Mouse (Mus musculus): ENCODE results near the gene Tmem178. TPM values are rescaled to one million over a fixed set of nuclear protein-coding genes. Genes with fewer than 3 reads are reported as not detected.
A peak's percentile ranks its signal among the peaks of the same experiment; 100 is the strongest.

Tmem178 gene
- polyA plus RNA-seq, 1 experiment from 2014 or later = 0.66 TPM

DNA sequence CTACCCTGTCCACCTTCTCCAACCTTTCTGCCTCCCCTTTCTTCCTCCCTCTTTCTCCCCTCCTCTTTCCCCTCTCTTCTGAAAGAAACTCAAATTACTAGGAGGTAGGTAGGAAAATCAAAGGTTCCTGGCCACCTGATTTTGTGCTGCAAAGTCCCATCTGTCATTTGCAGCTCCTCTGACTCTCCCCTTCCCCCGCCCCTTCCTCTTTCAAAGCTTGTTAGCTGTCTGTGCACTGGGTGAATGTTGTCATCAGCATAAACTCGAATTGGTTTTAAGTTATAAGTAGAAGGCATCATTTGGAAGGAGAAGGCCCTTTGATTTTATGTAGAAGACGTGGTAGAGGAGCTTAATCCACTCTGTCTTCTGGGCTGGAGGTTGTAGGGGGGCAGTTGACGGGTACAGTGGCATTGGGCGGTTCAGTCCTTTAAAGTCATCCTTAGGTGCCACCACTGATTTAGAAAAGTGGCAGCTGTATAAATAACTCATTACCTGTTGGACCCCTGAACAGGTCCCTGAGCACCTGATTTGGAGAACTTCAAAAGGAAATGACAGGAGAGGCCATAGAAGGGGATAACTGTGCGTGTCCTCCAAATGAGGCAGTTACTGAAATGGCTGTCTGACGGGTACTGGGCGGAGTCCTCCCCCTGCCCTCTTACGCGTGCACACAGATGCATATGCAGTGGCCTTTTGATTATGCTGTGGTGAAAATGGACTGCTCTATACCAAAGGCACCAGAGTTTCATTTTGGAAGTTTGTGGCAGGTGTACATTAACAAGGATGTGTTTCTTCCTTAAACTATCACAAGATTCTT lies 11.8 kb downstream of the Tmem178 start:
- 72% methylated on average over 10 of the region's 10 CpGs for WGBS (ENCODE audit: missing documents)
- no peak overlapping the region for H3K27ac ChIP-seq
- H3K36me3 ChIP-seq (ENCODE audit: inconsistent target) = no peaks in the 10 kb centered on the region
- no peak overlapping the region for H3K4me3 ChIP-seq (ENCODE audit: inconsistent target)
- no peaks in the 10 kb centered on the region for H3K79me2 ChIP-seq (ENCODE audit: inconsistent target)

GRCm38 (mm10) chr17:80958332-80958731 lies 13.9 kb downstream of the Tmem178 start:
- Histone ChIP-seq H3K4me3 (ENCODE audit: inconsistent target) (no peak overlapping the region), H3K36me3 (ENCODE audit: inconsistent target) (no peaks in the 10 kb centered on the region), H3K79me2 (ENCODE audit: inconsistent target) (no peaks in the 10 kb centered on the region), H3K27ac (no peak overlapping the region)
- 92% methylated on average over 6 of the region's 6 CpGs for WGBS (ENCODE audit: missing documents)

- Histone ChIP-seq H3K27ac (no peak overlapping the region), H3K79me2 (ENCODE audit: inconsistent target) (no peaks in the 10 kb centered on the region), H3K36me3 (ENCODE audit: inconsistent target) (no peaks in the 10 kb centered on the region), H3K4me3 (ENCODE audit: inconsistent target) (no peak overlapping the region)
- 79% methylated on average over 2 of the region's 2 CpGs for WGBS (ENCODE audit: missing documents)
Observed at GRCm38 (mm10) chr17:80959840-80960239, 15.4 kb downstream of the Tmem178 start.

GRCm38 (mm10) chr17:80967475-80967874 lies 23.0 kb downstream of the Tmem178 start:
- 89% methylated on average over 7 of the region's 7 CpGs for WGBS (ENCODE audit: missing documents)
- no peaks in the 10 kb centered on the region for H3K79me2 ChIP-seq (ENCODE audit: inconsistent target)
- no peak overlapping the region for H3K27ac ChIP-seq
- no peaks in the 10 kb centered on the region for H3K36me3 ChIP-seq (ENCODE audit: inconsistent target)
- H3K4me3 ChIP-seq (ENCODE audit: inconsistent target) = no peak overlapping the region

DNA sequence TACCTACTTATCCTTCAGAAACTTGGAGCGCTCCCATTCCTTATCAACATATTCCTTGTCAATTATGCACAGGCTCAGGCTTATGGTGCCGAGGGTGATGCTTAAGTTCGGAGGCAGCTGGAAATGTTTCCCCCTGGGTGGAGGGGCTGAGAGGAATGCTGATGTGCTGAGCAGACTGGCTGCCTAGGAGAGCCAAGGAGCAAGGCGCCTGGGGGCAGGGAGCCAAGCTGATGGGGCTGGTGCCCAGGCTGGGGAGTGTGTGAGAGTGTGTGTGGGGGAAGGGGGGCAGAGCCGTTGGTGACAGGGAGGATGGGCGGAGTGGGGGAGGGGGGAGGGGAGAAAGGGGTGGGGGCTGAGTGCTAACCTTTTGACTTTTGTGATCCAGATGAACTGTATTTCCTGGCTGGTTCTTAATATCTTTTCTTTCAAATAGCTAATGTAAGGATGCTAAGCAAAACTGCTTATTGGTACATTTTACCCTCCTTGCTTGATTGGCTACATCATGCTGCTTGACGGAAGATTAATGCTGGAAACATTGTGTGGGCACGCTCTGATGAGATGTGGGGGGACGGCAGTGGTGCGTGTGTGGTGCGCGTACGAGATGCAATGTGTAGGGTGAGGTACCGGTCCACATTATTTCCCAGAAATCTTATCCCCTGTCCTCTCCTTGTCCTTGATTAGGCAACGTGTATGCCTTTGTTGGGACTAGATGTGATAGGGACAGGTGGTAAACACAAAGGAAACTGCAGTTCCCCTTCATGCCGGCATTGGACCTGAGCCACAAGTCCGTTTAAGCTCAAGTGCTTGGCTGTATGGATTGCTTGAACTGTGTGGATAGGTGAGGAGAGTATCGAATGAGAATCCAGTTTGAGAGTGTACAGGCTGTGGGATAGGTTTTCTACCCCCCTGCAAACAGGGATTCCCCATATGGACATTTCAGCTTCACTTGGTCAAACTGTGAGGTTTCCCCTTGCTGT lies 25.5 kb downstream of the Tmem178 start:
- Histone ChIP-seq H3K4me3 (ENCODE audit: inconsistent target) (no peak overlapping the region), H3K79me2 (ENCODE audit: inconsistent target) (no peaks in the 10 kb centered on the region), H3K36me3 (ENCODE audit: inconsistent target) (no peaks in the 10 kb centered on the region), H3K27ac (no peak overlapping the region)
- WGBS (ENCODE audit: missing documents) = 83% methylated on average over 18 of the region's 18 CpGs

DNA sequence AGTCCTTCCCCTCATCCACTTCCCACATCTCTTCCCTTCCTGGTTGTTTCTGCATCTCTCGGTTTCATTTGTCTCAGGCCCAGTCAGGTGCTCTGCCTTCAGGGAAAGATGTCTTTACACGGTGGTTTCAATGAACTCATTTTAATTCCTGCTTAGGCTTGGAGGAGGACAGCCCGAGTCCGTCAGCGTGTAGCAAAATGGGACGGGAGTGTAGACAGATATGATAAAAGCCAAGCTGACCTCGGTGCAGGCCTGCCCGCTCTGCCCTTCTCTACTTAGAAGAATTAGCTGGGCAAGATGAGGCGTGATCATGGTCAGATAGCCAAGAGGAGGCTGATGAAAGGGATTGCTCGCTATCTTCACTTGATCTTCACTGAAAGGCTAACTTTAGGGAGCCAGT lies 26.3 kb downstream of the Tmem178 start:
- 89% methylated on average over 10 of the region's 10 CpGs for WGBS (ENCODE audit: missing documents)
- no peaks in the 10 kb centered on the region for H3K79me2 ChIP-seq (ENCODE audit: inconsistent target)
- H3K36me3 ChIP-seq (ENCODE audit: inconsistent target) = no peaks in the 10 kb centered on the region
- H3K4me3 ChIP-seq (ENCODE audit: inconsistent target) = no peak overlapping the region
- no peak overlapping the region for H3K27ac ChIP-seq

DNA sequence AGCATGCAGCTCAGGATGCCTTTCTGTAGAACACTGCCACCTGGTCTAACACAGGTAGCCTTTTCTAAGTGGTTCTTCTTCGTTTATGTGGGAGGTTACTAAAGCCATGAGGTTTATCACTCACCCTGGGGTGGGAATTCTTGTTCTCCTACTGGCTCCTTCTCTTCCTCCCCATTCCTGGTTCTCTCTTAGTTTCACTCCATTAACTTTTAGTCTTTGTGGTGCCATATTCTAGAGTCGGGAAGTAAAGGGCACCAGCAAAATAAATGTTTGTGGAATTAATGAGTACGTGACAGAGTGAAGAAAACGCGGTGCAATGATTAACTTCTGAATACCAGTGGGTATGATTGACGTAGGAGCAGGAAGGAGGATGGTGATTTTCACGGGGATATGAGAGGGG lies 28.5 kb downstream of the Tmem178 start:
- Histone ChIP-seq H3K27ac (no peak overlapping the region), H3K36me3 (ENCODE audit: inconsistent target) (no peaks in the 10 kb centered on the region), H3K4me3 (ENCODE audit: inconsistent target) (no peak overlapping the region), H3K79me2 (ENCODE audit: inconsistent target) (no peaks in the 10 kb centered on the region)
- WGBS (ENCODE audit: missing documents) = 92% methylated on average over 7 of the region's 7 CpGs

GRCm38 (mm10) chr17:80977245-80977644 lies 32.8 kb downstream of the Tmem178 start:
- no peaks in the 10 kb centered on the region for H3K36me3 ChIP-seq (ENCODE audit: inconsistent target)
- no peaks in the 10 kb centered on the region for H3K79me2 ChIP-seq (ENCODE audit: inconsistent target)
- no peak overlapping the region for H3K27ac ChIP-seq
- 92% methylated on average over 5 of the region's 5 CpGs for WGBS (ENCODE audit: missing documents)
- H3K4me3 ChIP-seq (ENCODE audit: inconsistent target) = no peak overlapping the region

GRCm38 (mm10) chr17:80980096-80980495 lies 35.7 kb downstream of the Tmem178 start:
- Histone ChIP-seq H3K4me3 (ENCODE audit: inconsistent target) (no peak overlapping the region), H3K27ac (no peak overlapping the region), H3K36me3 (ENCODE audit: inconsistent target) (no peaks in the 10 kb centered on the region), H3K79me2 (ENCODE audit: inconsistent target) (no peaks in the 10 kb centered on the region)
- WGBS (ENCODE audit: missing documents) = 98% methylated on average over 9 of the region's 10 CpGs

GRCm38 (mm10) chr17:80981721-80982411 lies 37.4 kb downstream of the Tmem178 start:
- H3K4me3 ChIP-seq (ENCODE audit: inconsistent target) = no peak overlapping the region
- H3K36me3 ChIP-seq (ENCODE audit: inconsistent target) = no peaks in the 10 kb centered on the region
- WGBS (ENCODE audit: missing documents) = 78% methylated on average over 12 of the region's 12 CpGs
- H3K27ac ChIP-seq = no peak overlapping the region
- H3K79me2 ChIP-seq (ENCODE audit: inconsistent target) = no peaks in the 10 kb centered on the region

- 17% methylated on average over 8 of the region's 8 CpGs for WGBS (ENCODE audit: missing documents)
- no peak overlapping the region for H3K27ac ChIP-seq
- no peaks in the 10 kb centered on the region for H3K79me2 ChIP-seq (ENCODE audit: inconsistent target)
- H3K4me3 ChIP-seq (ENCODE audit: inconsistent target) = no peak overlapping the region
- no peaks in the 10 kb centered on the region for H3K36me3 ChIP-seq (ENCODE audit: inconsistent target)
Observed at GRCm38 (mm10) chr17:80982412-80982787, 38.0 kb downstream of the Tmem178 start.

DNA sequence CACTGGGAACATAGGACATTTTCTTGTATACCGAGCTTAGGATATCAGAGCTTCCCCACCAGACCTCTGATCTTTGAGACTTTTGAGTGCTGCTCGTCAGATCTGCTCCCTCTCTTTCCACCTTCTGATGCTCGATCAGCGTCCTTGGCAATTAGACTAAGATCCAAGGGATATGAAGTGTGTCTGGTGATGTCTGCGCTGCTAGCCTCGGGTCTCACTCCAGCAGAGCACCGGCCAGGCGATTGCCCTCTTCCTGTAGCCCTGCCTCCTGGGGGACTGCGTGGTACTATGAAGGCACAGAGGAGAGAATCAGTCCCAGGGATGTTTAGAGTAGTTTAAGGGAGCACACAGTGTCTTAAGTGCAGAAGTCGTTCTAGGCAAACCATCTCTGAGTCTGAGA lies 38.5 kb downstream of the Tmem178 start:
- Histone ChIP-seq H3K27ac (no peak overlapping the region), H3K79me2 (ENCODE audit: inconsistent target) (no peaks in the 10 kb centered on the region), H3K4me3 (ENCODE audit: inconsistent target) (no peak overlapping the region), H3K36me3 (ENCODE audit: inconsistent target) (no peaks in the 10 kb centered on the region)
- 89% methylated on average over 10 of the region's 10 CpGs for whole genome bisulfite sequencing (ENCODE audit: missing documents)

DNA sequence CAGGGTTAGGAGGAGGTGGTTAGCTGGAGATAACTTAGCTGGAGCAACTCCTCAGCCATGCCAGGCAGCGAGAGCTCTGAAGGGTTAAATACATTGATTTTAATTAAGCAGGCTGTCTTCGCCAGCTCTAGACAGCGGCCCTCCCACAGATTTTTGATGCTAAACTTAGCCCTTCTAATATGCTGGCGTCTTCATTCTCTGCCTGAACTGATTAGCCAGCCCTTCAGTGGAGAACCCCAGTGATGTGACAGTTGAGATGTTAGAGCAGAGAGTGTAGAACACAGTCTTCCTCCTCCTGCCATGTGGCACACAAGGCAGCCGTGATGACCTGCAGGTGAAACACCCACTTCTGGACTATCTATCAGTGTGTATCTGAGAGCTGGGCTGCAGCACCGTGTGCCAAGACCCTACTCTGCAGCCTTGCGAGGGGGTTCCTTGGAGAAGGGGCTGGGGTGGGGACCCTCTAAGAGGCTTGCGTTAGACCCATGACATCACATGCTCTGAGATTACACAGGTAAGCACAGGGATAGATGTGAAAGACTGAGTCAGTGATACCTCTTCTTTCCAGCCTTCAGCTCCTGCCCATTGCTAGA lies 47.2 kb downstream of the Tmem178 start:
- 85% methylated on average over 8 of the region's 8 CpGs for WGBS (ENCODE audit: missing documents)
- Histone ChIP-seq H3K27ac (no peak overlapping the region), H3K79me2 (ENCODE audit: inconsistent target) (no peaks in the 10 kb centered on the region), H3K4me3 (ENCODE audit: inconsistent target) (no peak overlapping the region), H3K36me3 (ENCODE audit: inconsistent target) (no peaks in the 10 kb centered on the region)

GRCm38 (mm10) chr17:80997226-80997625 lies 52.8 kb downstream of the Tmem178 start:
- no peak overlapping the region for H3K4me3 ChIP-seq (ENCODE audit: inconsistent target)
- 0 out of 2 replicates have a peak overlapping the region, but pooled peaks have one; percentile 25 for H3K27ac ChIP-seq
- 43% methylated on average over 2 of the region's 2 CpGs for WGBS (ENCODE audit: missing documents)
- H3K36me3 ChIP-seq (ENCODE audit: inconsistent target) = no peaks in the 10 kb centered on the region
- no peaks in the 10 kb centered on the region for H3K79me2 ChIP-seq (ENCODE audit: inconsistent target)

All from macrophage (primary cell).